Mouse (Mus musculus) stomach, embryonic 15.5 days (tissue): ENCODE results near the gene Yes1. TPM values are rescaled to one million over a fixed set of nuclear protein-coding genes. Genes with fewer than 3 reads are reported as not detected.
A peak's percentile ranks its signal among the peaks of the same experiment; 100 is the strongest.
"Not testable (repeated sequence)": the region's sequence is repeated elsewhere in the genome, so short reads cannot be mapped to it uniquely, and the experiment has no call there.

ENCODE experiments used
- ATAC-seq: fragments of 200-750 bp; cut with Nextera tagmentation; 2 replicates; pipeline ENCODE4 v1.8.0; 2017; ENCODE audit warnings: low read depth, moderate number of reproducible peaks, moderate TSS enrichment; ENCODE audit not compliant: insufficient read depth, low FRiP score
- H3K27ac ChIP-seq: fragments of 300-500 bp; sonication (generic); 2 replicates; pipeline ENCODE4 v1.5.1; 2015; ENCODE audit warnings: mild to moderate bottlenecking, inconsistent platforms
- H3K27me3 ChIP-seq: fragments of 300-500 bp; sonication (generic); replicated peaks from 2 replicates; pipeline ENCODE4 v1.6.1; 2015; ENCODE audit warnings: inconsistent platforms
- H3K36me3 ChIP-seq: fragments of 300-500 bp; sonication (generic); 2 replicates; pipeline ENCODE4 v1.6.1; 2015; ENCODE audit warnings: inconsistent platforms
- H3K4me1 ChIP-seq: fragments of 300-500 bp; sonication (generic); 2 replicates; pipeline ENCODE4 v1.6.1; 2015; ENCODE audit warnings: inconsistent platforms
- H3K4me2 ChIP-seq: fragments of 300-500 bp; sonication (generic); 2 replicates; pipeline ENCODE4 v1.6.1; 2015; ENCODE audit warnings: mild to moderate bottlenecking, inconsistent platforms
- H3K4me3 ChIP-seq: fragments of 300-500 bp; sonication (generic); replicated peaks from 2 replicates; pipeline ENCODE4 v1.5.1; 2015; ENCODE audit warnings: inconsistent platforms
- H3K9ac ChIP-seq: fragments of 300-500 bp; sonication (generic); 2 replicates; pipeline ENCODE4 v1.6.1; 2015; ENCODE audit warnings: inconsistent platforms
- H3K9me3 ChIP-seq: fragments of 300-500 bp; sonication (generic); 2 replicates; pipeline ENCODE4 v1.6.1; 2016; ENCODE audit warnings: inconsistent platforms
- WGBS: fragments of 180-500 bp; shearing (Covaris S2); methylation state at CpG from one replicate; pipeline ENCODE4 v1.1.7; 2015; 5-methylcytosine and 5-hydroxymethylcytosine counted together
- polyA plus RNA-seq: library from polyadenylated mRNA; unstranded; fragments of >200 nt; fragmentation: Nextera tagmentation; extraction: Ambion mirVana; gene quantifications from 2 replicates; pipeline ENCODE4 v1.2.1, GENCODE M21; 2015

The Yes1 gene
- polyA plus RNA-seq, 1 experiment from 2014 or later: 34.0 TPM

DNA sequence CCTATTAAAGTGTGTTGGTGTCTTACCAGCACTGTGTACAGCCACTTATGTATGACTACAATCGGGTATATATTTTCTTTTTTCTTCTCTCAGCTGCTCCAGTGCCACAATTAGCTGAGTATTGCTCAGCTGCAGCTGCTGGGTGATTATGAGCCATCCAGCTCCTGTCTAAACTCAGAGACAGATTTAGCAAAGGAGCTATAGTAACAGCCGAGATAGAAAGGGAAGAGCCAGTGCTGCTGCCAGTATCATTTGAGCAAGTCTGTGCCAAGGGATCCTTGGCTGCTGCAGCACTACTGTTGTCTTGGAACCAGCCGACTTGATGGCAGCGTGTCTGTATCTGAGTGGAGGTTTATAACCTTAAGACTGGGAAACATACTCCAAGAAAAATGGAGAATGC lies 3.7 kb downstream of the Yes1 start:
- H3K9ac ChIP-seq: no peak overlapping the region
- 65% methylated on average over 4 of the region's 4 CpGs for WGBS
- H3K27me3 ChIP-seq: no peaks in the 10 kb centered on the region
- H3K4me2 ChIP-seq: no peak overlapping the region
- no peak for ATAC-seq
- no peaks in the 10 kb centered on the region for H3K36me3 ChIP-seq
- H3K27ac ChIP-seq: 0 out of 2 replicates have a peak overlapping the region, but pooled peaks have one; percentile 21
- no peaks in the 10 kb centered on the region for H3K9me3 ChIP-seq
- no peak overlapping the region for H3K4me3 ChIP-seq
- H3K4me1 ChIP-seq: no peaks in the 10 kb centered on the region

DNA sequence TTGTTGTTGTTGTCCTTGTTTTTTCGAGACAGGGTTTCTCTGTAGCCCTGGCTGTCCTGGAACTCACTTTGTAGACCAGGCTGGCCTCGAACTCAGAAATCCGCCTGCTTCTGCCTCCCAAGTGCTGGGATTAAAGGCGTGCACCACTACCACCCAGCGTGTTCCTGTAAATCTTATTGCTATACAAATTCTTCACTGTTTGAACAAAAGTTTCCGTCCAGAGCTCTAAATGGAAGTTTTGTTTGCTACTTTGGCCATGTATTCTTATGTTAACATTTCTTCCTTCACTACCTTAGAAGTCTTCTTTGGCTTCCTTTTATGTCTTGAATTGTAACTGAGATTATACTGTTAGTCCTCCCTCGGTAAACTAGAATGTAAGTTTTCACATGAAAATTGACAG lies 5.5 kb downstream of the Yes1 start:
- not testable (repeated sequence) for ATAC-seq, H3K9me3 ChIP-seq, H3K9ac ChIP-seq, H3K27me3 ChIP-seq, H3K4me1 ChIP-seq, H3K4me3 ChIP-seq, H3K4me2 ChIP-seq, H3K27ac ChIP-seq, H3K36me3 ChIP-seq
- WGBS: 82% methylated on average over 7 of the region's 7 CpGs

DNA sequence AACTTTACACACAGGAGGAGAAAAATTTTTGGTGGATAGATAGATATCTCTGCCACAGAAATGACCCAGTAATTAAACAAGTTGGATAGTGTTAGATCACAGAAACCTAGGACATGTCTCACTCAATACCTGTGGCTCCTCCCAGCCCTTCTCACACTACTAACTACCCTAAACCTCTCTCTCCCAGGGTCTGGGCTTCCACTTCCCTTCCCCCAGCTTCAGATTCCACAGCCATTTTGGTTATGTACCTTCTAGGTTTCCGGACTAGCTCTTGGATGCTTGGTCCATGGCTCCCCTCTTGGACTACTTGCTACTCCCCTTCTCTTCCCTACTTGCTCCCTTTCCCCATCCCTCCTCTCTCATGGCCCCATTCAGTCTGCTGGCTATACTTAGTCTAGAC lies 6.9 kb downstream of the Yes1 start:
- Histone ChIP-seq H3K27ac (no peak overlapping the region), H3K9ac (no peak overlapping the region), H3K9me3 (no peaks in the 10 kb centered on the region), H3K4me3 (no peak overlapping the region), H3K27me3 (no peaks in the 10 kb centered on the region), H3K4me2 (no peak overlapping the region), H3K36me3 (no peaks in the 10 kb centered on the region), H3K4me1 (no peaks in the 10 kb centered on the region)
- 91% methylated on average over 1 of the region's 1 CpGs for WGBS
- no peak for ATAC-seq

GRCm38 (mm10) chr5:32623649-32624048 lies 12.7 kb downstream of the Yes1 start:
- no peaks in the 10 kb centered on the region for H3K4me1 ChIP-seq
- no peaks in the 10 kb centered on the region for H3K27me3 ChIP-seq

DNA sequence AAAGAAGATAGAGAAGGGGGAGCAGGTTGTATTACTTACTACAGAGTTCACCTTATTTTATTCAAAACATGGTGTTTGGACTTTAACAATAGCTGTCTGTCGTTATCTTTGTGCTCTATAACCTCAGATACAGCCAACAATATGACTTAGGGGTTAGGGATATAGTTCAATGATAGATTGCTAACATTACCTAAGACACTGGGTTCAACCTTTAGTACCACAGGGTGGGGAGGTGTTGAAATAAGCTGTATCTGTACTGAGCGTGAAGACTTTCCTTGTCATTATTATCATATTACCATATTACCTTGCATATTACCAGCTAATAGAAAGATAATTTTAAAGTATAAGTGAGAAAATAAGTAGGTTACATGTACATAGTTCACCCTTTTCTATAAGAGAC lies 13.8 kb downstream of the Yes1 start:
- H3K4me1 ChIP-seq: no peaks in the 10 kb centered on the region
- no peak overlapping the region for H3K9ac ChIP-seq
- no peak for ATAC-seq
- H3K27ac ChIP-seq: no peak overlapping the region
- H3K36me3 ChIP-seq: peaks cover 3% of the 10 kb centered on the region; the same call in 1 of the 2 replicates
- no peaks in the 10 kb centered on the region for H3K9me3 ChIP-seq
- H3K27me3 ChIP-seq: no peaks in the 10 kb centered on the region
- no peak overlapping the region for H3K4me3 ChIP-seq
- no peak overlapping the region for H3K4me2 ChIP-seq
- 81% methylated on average over 2 of the region's 2 CpGs for WGBS

More at GRCm38 (mm10) chr5:32623649-32624048, 12.7 kb downstream of the Yes1 start:
- Histone ChIP-seq H3K27ac (no peak overlapping the region), H3K4me2 (no peak overlapping the region), H3K9me3 (no peaks in the 10 kb centered on the region), H3K9ac (no peak overlapping the region), H3K4me3 (no peak overlapping the region), H3K36me3 (peaks cover 3% of the 10 kb centered on the region; the same call in 1 of the 2 replicates)
- ATAC-seq: no peak

DNA sequence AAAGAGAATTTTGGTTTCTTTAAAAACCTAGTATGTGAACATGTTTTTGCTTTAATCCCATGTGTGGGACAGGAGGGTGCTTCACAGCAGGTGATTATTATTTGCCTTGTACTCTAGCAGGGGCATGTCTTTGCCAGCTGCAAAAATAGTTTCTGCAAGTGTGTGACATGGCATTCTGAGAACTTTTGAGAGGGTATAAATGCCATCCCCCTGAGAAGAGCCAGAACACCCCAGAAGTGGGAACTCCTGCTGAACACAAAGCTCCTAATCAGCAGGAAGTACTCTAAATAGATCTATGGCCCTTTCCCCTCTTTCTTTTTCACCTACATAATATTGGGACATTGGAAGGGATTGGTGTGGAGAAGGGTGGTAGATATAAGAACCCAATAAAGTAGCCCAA lies 22.2 kb downstream of the Yes1 start:
- Histone ChIP-seq H3K4me2 (no peak overlapping the region), H3K9ac (no peak overlapping the region), H3K4me3 (no peak overlapping the region), H3K4me1 (no peaks in the 10 kb centered on the region), H3K27me3 (no peaks in the 10 kb centered on the region), H3K9me3 (no peaks in the 10 kb centered on the region), H3K27ac (no peak overlapping the region), H3K36me3 (no peaks in the 10 kb centered on the region)
- no peak for ATAC-seq

DNA sequence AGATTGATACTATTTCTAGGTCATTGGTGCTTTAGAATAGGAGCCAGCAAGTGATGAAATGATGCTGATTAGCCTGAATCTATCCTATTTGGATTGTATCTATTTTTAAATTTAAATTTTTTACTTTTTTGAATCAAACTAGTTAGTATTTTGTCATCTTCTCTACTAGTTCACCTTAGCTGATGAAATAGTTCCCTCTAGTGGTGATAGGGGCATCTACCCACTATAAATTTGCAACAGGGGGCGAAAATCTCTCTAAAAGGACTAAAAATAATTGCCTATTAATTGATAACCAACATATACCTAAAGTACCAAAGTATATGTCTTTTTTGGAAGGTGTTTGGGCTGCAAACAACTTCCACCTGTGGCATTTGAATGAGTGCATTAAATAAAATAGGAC lies 46.4 kb downstream of the Yes1 start:
- Histone ChIP-seq H3K36me3 (peaks cover 10% of the 10 kb centered on the region; the same call in 1 of the 2 replicates), H3K27ac (no peak overlapping the region), H3K27me3 (no peaks in the 10 kb centered on the region), H3K4me3 (no peak overlapping the region), H3K9me3 (no peaks in the 10 kb centered on the region), H3K9ac (no peak overlapping the region), H3K4me1 (no peaks in the 10 kb centered on the region), H3K4me2 (no peak overlapping the region)
- ATAC-seq: no peak
- 40% methylated on average over 1 of the region's 1 CpGs for WGBS

DNA sequence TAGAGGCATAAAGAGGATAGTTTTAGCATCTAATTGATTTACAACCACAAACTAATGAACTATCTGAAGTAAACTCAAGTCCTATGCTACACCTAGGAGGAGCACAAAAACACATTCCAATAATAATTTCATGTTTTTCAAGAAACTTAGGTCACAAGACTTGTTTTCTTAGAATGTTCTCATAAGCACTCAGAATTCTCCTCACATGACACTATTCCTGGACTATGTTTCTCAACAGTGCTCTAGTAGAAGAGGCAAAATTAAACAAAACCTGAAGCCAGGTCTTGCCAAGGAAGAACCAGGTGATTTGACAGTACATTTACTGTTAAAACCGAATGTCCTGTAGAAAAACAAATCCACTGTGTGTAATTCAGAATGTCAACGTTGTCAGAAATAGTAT lies 71.5 kb downstream of the Yes1 start:
- Histone ChIP-seq H3K36me3 (0 out of 2 replicates have a peak, but pooled peaks cover 4% of the 10 kb centered on the region), H3K4me2 (no peak overlapping the region), H3K9me3 (no peaks in the 10 kb centered on the region), H3K27ac (no peak overlapping the region), H3K9ac (no peak overlapping the region), H3K27me3 (no peaks in the 10 kb centered on the region), H3K4me3 (no peak overlapping the region), H3K4me1 (no peaks in the 10 kb centered on the region)
- 54% methylated on average over 2 of the region's 2 CpGs for WGBS
- no peak for ATAC-seq

GRCm38 (mm10) chr5:32693411-32693810 lies 82.4 kb downstream of the Yes1 start:
- Histone ChIP-seq H3K4me3 (no peak overlapping the region), H3K27me3 (no peaks in the 10 kb centered on the region), H3K4me2 (no peak overlapping the region), H3K9me3 (no peaks in the 10 kb centered on the region), H3K36me3 (no peaks in the 10 kb centered on the region), H3K27ac (no peak overlapping the region), H3K9ac (no peak overlapping the region), H3K4me1 (no peaks in the 10 kb centered on the region)
- ATAC-seq: no peak
- 42% methylated on average over 2 of the region's 2 CpGs for WGBS

- peak; percentile 70; the same call in 1 of the 2 replicates for ATAC-seq
- no peak overlapping the region for H3K4me2 ChIP-seq
- H3K4me3 ChIP-seq: no peak overlapping the region
- 59% methylated on average over 5 of the region's 5 CpGs for WGBS
- H3K9ac ChIP-seq: no peak overlapping the region
- H3K27me3 ChIP-seq: no peaks in the 10 kb centered on the region
- H3K27ac ChIP-seq: no peak overlapping the region
- H3K4me1 ChIP-seq: no peaks in the 10 kb centered on the region
- no peaks in the 10 kb centered on the region for H3K9me3 ChIP-seq
- no peaks in the 10 kb centered on the region for H3K36me3 ChIP-seq
These were observed 86.4 kb downstream of the Yes1 start for GRCm38 (mm10) chr5:32697208-32697867.

- Histone ChIP-seq H3K4me1 (no peaks in the 10 kb centered on the region), H3K4me3 (no peak overlapping the region), H3K9me3 (no peaks in the 10 kb centered on the region), H3K27ac (no peak overlapping the region), H3K36me3 (no peaks in the 10 kb centered on the region), H3K9ac (no peak overlapping the region), H3K27me3 (no peaks in the 10 kb centered on the region), H3K4me2 (no peak overlapping the region)
- ATAC-seq: no peak
- 63% methylated on average over 2 of the region's 2 CpGs for WGBS
These were observed 95.3 kb downstream of the Yes1 start for GRCm38 (mm10) chr5:32706226-32706780.

DNA sequence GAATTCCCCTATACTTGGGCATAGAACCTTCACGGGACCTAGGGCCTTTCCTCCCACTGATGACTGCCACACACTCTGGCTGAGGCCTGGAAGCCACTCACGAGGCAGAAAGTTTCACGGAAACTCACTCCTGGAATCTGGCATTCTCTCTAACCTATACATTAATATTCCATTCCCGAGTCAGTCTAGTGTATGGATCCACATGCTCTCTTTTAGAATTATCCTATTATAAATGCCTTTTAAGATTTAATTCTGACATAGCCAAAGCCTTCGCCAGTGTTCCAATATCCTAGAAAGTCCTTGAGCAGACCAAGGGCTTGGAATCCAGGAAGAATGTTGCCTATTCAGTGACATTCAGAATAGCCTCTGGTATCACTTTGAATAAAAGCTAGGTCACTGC lies 100.5 kb downstream of the Yes1 start:
- WGBS: 78% methylated on average over 5 of the region's 5 CpGs
- Histone ChIP-seq H3K9me3 (no peaks in the 10 kb centered on the region), H3K4me1 (no peaks in the 10 kb centered on the region), H3K36me3 (no peaks in the 10 kb centered on the region), H3K9ac (no peak overlapping the region), H3K27me3 (no peaks in the 10 kb centered on the region), H3K4me3 (no peak overlapping the region), H3K27ac (no peak overlapping the region), H3K4me2 (no peak overlapping the region)
- no peak for ATAC-seq
